Comparison of ENCODE assay signal across 8 mouse cellular contexts in genomic region chr5:113295791-113296190, GRCm38 (mm10). TPM values are rescaled to one million over a fixed set of nuclear protein-coding genes. Genes with fewer than 3 reads are reported as not detected.
DNase-seq lines count a peak whose midpoint lies in the region; ATAC-seq and TF ChIP-seq lines count a peak whose summit lies in the region.

No protein-coding gene starts in this region.

- DNase-seq in liver: peak; percentile 46
- no peak for DNase-seq in liver, embryonic 11.5 days (ENCODE audit: low spot score)
- DNase-seq in cerebellum, postnatal 36 days: peak; percentile 40 to 43
- DNase-seq in kidney, postnatal 10 days: peak; percentile 79
- DNase-seq in midbrain, postnatal 0 days (ENCODE audit: low spot score): peak; percentile 43
- no peak for DNase-seq in spleen, postnatal 36 days (ENCODE audit: low spot score in 2 of 2)
- DNase-seq in frontal cortex, adult 2 months (ENCODE audit: extremely low spot score in 1 of 2, low spot score in 1 of 2): no peak

- H3K4me3 ChIP-seq in liver, embryonic 11.5 days (ENCODE audit: low read depth, low read length): no peak overlapping the region
- H3K4me3 ChIP-seq in midbrain, postnatal 0 days (ENCODE audit: low read depth, low read length): no peak overlapping the region
- no peak overlapping the region for H3K4me3 ChIP-seq in heart, embryonic 12.5 days

- no peak overlapping the region for H3K27ac ChIP-seq in liver, embryonic 11.5 days (ENCODE audit: low read depth, low read length)
- H3K27ac ChIP-seq in midbrain, postnatal 0 days (ENCODE audit: low read depth, low read length): no peak overlapping the region
- H3K27ac ChIP-seq in heart, embryonic 12.5 days (ENCODE audit: poor library complexity, severe bottlenecking): no peak overlapping the region

- no peaks in the 10 kb centered on the region for H3K4me1 ChIP-seq in liver, embryonic 11.5 days (replicated peaks; ENCODE audit: control insufficient read depth, insufficient read depth, low read length)
- H3K4me1 ChIP-seq in midbrain, postnatal 0 days (ENCODE audit: insufficient read depth, low read length): no peaks in the 10 kb centered on the region
- peaks cover 8% of the 10 kb centered on the region; the same call in 1 of the 2 replicates for H3K4me1 ChIP-seq in heart, embryonic 12.5 days (replicated peaks)

- H3K9ac ChIP-seq in liver, embryonic 11.5 days (ENCODE audit: low read depth, low read length): no peak overlapping the region
- no peak overlapping the region for H3K9ac ChIP-seq in midbrain, postnatal 0 days (replicated peaks; ENCODE audit: low read length, poor library complexity, severe bottlenecking)
- H3K9ac ChIP-seq in heart, embryonic 12.5 days: no peak overlapping the region

- WGBS in liver, embryonic 11.5 days: 50% methylated on average over 4 of the region's 4 CpGs
- WGBS in midbrain, postnatal 0 days: 36% methylated on average over 4 of the region's 4 CpGs
- WGBS in heart, embryonic 12.5 days: 47% methylated on average over 4 of the region's 4 CpGs

- ATAC-seq in liver, embryonic 11.5 days (replicated peaks; ENCODE audit: low FRiP score): no peak
- ATAC-seq in midbrain, postnatal 0 days (ENCODE audit: low FRiP score): no peak
- no peak for ATAC-seq in heart, embryonic 12.5 days (ENCODE audit: insufficient number of reproducible peaks, low FRiP score)

- no peaks in the 10 kb centered on the region for H3K36me3 ChIP-seq in liver, embryonic 11.5 days (ENCODE audit: control insufficient read depth, insufficient read depth, low read length)
- H3K36me3 ChIP-seq in midbrain, postnatal 0 days (ENCODE audit: insufficient read depth, low read length): no peaks in the 10 kb centered on the region
- no peaks in the 10 kb centered on the region for H3K36me3 ChIP-seq in heart, embryonic 12.5 days

- H3K9me3 ChIP-seq in liver, embryonic 11.5 days (ENCODE audit: control insufficient read depth, low read length): no peaks in the 10 kb centered on the region
- H3K9me3 ChIP-seq in midbrain, postnatal 0 days (ENCODE audit: low read length): no peaks in the 10 kb centered on the region
- no peaks in the 10 kb centered on the region for H3K9me3 ChIP-seq in heart, embryonic 12.5 days (replicated peaks)

- no peak overlapping the region for H3K4me2 ChIP-seq in liver, embryonic 11.5 days
- no peak overlapping the region for H3K4me2 ChIP-seq in midbrain, postnatal 0 days (ENCODE audit: low read depth, low read length, poor library complexity, severe bottlenecking)
- H3K4me2 ChIP-seq in heart, embryonic 12.5 days: no peak overlapping the region

- peaks cover 14% of the 10 kb centered on the region for H3K27me3 ChIP-seq in liver, embryonic 11.5 days (replicated peaks; ENCODE audit: control insufficient read depth, insufficient read depth, low read length)
- H3K27me3 ChIP-seq in midbrain, postnatal 0 days (ENCODE audit: insufficient read depth, low read length): no peaks in the 10 kb centered on the region
- H3K27me3 ChIP-seq in heart, embryonic 12.5 days (replicated peaks): peaks cover 71% of the 10 kb centered on the region

- TF ChIP-seq CTCF in midbrain, postnatal 0 days (IDR thresholded peaks at IDR 0.05): peak; percentile 48

RNA-seq across cellular contexts. Expression of gene Sgsm1, which starts 14.8 kb away (rescaled TPM):
- polyA plus RNA-seq in liver, embryonic 11.5 days (2014; fragmentation: Nextera tagmentation; extraction: Ambion mirVana): 4.9 TPM in 2 replicates
- 52.9 and 53.4 TPM in 2 replicates for total RNA-seq in midbrain, postnatal 0 days (2014; rRNA removed)
- polyA plus RNA-seq in midbrain, postnatal 0 days (2015; fragmentation: Nextera tagmentation; extraction: Ambion mirVana): 19.8 and 27.3 TPM in 2 replicates
- 66.4 and 69.8 TPM in 2 replicates for polyA plus RNA-seq in frontal cortex, adult 2 months (2012; rRNA removed)
- polyA plus RNA-seq in heart, embryonic 12.5 days (2016; fragmentation: Nextera tagmentation; extraction: Ambion mirVana): 2.4 and 3.0 TPM in 2 replicates

Comparison
In these comparisons a context has a peak if more than half of its experiments do, and no peak if none do; other contexts are left out.
1. DNase-seq: peak in liver (single experiment), cerebellum, postnatal 36 days (2 of 2), kidney, postnatal 10 days (single experiment) and midbrain, postnatal 0 days (single experiment); none in liver, embryonic 11.5 days (single experiment), spleen, postnatal 36 days (0 of 2) and frontal cortex, adult 2 months (0 of 2).